Mouse (Mus musculus): ENCODE data around the gene Olfr272.

DNA sequence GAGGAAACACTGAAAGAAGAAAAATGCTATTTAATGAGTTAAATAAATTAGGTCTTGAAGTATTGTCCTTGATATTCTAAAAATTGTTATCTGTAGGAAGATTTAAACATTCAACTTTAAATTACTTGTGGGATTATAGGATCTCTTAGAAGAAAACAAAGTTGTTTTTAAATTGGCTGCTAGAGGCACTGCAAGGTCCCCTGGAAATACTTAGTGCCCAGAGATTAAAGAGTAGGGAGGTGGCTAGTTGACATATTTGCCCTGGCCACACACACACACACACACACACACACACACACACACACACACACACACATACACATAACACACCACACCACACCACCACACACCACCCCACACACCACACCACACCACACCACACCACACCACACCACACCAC is 45.3 kb upstream of the Olfr272 start, which contains the start of gene Olfr270:
- TF ChIP-seq GATA1 (IDR thresholded peaks at IDR 0.05; ENCODE audit: borderline replicate concordance, low read length) (no peak), FLI1 (IDR thresholded peaks at IDR 0.05; ENCODE audit: low read length) (no peak)
